Mouse (Mus musculus) midbrain, postnatal 0 days (tissue): ENCODE data around the gene Ddn. TPM values are rescaled to one million over a fixed set of nuclear protein-coding genes. Genes with fewer than 3 reads are reported as not detected.
A peak's percentile ranks its signal among the peaks of the same experiment; 100 is the strongest.

Experiments
- ATAC-seq: fragments of 200-750 bp; cut with Nextera tagmentation; 2 replicates; pipeline ENCODE4 v1.8.0; 2017; ENCODE audit warnings: moderate number of reproducible peaks, mild to moderate bottlenecking, moderate TSS enrichment, moderate library complexity; ENCODE audit not compliant: low FRiP score
- DNase-seq: peaks from one replicate; pipeline ENCODE4 v3.0.0-alpha.2; 2015; ENCODE audit warnings: low spot score
- H3K27ac ChIP-seq: fragments of 300-500 bp; sonication (generic); 2 replicates; pipeline ENCODE4 v1.5.1; 2014; ENCODE audit warnings: low read depth, mild to moderate bottlenecking, low read length, mixed read lengths
- H3K27me3 ChIP-seq: fragments of 300-500 bp; sonication (generic); 2 replicates; pipeline ENCODE4 v1.6.1; 2014; ENCODE audit warnings: low read length, control low read depth, mixed read lengths; ENCODE audit not compliant: insufficient read depth
- H3K36me3 ChIP-seq: fragments of 300-500 bp; sonication (generic); 2 replicates; pipeline ENCODE4 v1.6.1; 2014; ENCODE audit warnings: low read length, control low read depth, mixed read lengths; ENCODE audit not compliant: insufficient read depth
- H3K4me1 ChIP-seq: fragments of 300-500 bp; sonication (generic); 2 replicates; pipeline ENCODE4 v1.6.1; 2014; ENCODE audit warnings: mild to moderate bottlenecking, control low read depth, antibody characterized with exemption, low read length, mixed read lengths; ENCODE audit not compliant: insufficient read depth
- H3K4me2 ChIP-seq: fragments of 300-500 bp; sonication (generic); 2 replicates; pipeline ENCODE4 v1.6.1; 2014; ENCODE audit warnings: low read depth, mild to moderate bottlenecking, low read length, mixed read lengths; ENCODE audit not compliant: poor library complexity, severe bottlenecking
- H3K4me3 ChIP-seq: fragments of 300-500 bp; sonication (generic); 2 replicates; pipeline ENCODE4 v1.5.1; 2014; ENCODE audit warnings: low read depth, mild to moderate bottlenecking, low read length, moderate library complexity
- H3K9ac ChIP-seq: fragments of 300-500 bp; sonication (generic); replicated peaks from 2 replicates; pipeline ENCODE4 v1.6.1; 2014; ENCODE audit warnings: mild to moderate bottlenecking, low read length, moderate library complexity, mixed read lengths; ENCODE audit not compliant: poor library complexity, severe bottlenecking
- H3K9me3 ChIP-seq: fragments of 300-500 bp; sonication (generic); 2 replicates; pipeline ENCODE4 v1.6.1; 2016; ENCODE audit warnings: low read length, control low read depth
- CTCF ChIP-seq: IDR thresholded peaks from 2 replicates; pipeline ENCODE4 v1.5.1; 2016; ENCODE audit warnings: antibody characterized with exemption, mild to moderate bottlenecking
- WGBS: fragments of 180-500 bp; shearing (Covaris S2); extraction: QIAGEN DNeasy Blood & Tissue Kit; methylation state at CpG from one replicate; pipeline ENCODE4 v1.1.7; 2014; 5-methylcytosine and 5-hydroxymethylcytosine counted together
- polyA plus RNA-seq: library from polyadenylated mRNA; unstranded; fragments of >200 nt; fragmentation: Nextera tagmentation; extraction: Ambion mirVana; gene quantifications from 2 replicates; pipeline ENCODE4 v1.2.1, GENCODE M21; 2015
- total RNA-seq: library from RNA; depleted of rRNA; stranded (reverse); fragments of >200 nt; gene quantifications from 2 replicates; pipeline ENCODE4 v1.2.3, GENCODE M21; 2014; rRNA removed

Gene Ddn
- total RNA-seq = 5.5 and 7.3 TPM in 2 replicates
- 0.51 and 0.64 TPM in 2 replicates for polyA plus RNA-seq

DNA sequence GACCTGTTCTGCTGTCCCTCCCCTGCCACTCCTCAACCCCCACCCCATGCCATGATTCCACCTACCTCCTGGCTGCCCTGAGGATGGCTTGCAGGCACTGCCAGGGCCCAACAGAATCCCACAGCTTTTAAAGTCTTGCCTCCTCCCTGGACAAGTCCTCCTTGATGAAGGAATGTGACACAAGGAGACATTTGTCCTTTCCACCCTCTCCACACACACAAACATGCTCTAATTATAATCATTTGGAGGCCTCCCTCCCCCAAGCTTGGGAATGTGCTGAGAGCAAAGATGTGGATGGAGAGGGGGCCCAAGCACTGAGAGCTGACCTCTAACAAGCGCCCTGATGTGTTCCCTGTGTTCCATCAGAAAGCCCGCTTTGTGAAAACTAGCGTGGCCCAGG, at the start of gene Ddn:
Gene Ddn, minus strand, starts transcription at position 101 of the 400 bp plus-strand sequence.
- H3K9ac ChIP-seq = 0 out of 2 replicates have a peak within 1 kb of the TSS, but pooled peaks have one; percentile 14
- peak within 1 kb of the TSS; percentile 52 for H3K4me3 ChIP-seq
- peaks cover 16% of the 10 kb centered on the region for H3K36me3 ChIP-seq
- no peak for TF ChIP-seq CTCF
- H3K4me2 ChIP-seq = peak within 1 kb of the TSS; percentile 80
- H3K4me1 ChIP-seq = peaks cover 18% of the 10 kb centered on the region
- DNase-seq (no peak), ATAC-seq (no peak)
- no peak within 1 kb of the TSS for H3K27ac ChIP-seq
- 74% methylated on average over 3 of the region's 3 CpGs for WGBS
- peaks cover 46% of the 10 kb centered on the region for H3K27me3 ChIP-seq
- H3K9me3 ChIP-seq = no peaks in the 10 kb centered on the region

DNA sequence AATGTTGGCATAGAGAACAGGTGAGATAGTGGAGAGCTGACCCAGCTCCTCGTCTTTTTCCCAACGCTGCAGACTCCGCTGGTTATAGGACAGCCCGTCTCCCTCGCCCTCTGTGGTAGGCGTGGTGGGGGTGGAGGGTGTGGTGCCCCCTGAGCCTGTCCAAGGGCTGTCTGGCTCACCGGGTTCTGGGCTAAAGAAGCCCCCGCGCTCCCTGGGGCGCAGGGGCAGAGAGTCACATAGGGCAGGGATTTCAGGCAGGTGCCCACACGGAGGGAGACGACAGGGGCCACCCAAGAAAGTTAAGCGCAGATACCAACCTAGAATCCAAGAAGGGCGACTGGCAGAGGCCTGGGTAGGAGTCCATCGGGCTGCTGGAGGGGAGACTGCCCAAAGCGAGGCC, 44.9 kb upstream of the Ddn start:
- H3K27me3 ChIP-seq = no peaks in the 10 kb centered on the region
- H3K9ac ChIP-seq = no peak overlapping the region
- no peak for TF ChIP-seq CTCF
- H3K4me3 ChIP-seq = no peak overlapping the region
- ATAC-seq = no peak
- H3K4me1 ChIP-seq = no peaks in the 10 kb centered on the region
- H3K27ac ChIP-seq = no peak overlapping the region
- WGBS = 93% methylated on average over 16 of the region's 16 CpGs
- H3K4me2 ChIP-seq = no peak overlapping the region
- H3K9me3 ChIP-seq = no peaks in the 10 kb centered on the region
- peaks cover 89% of the 10 kb centered on the region for H3K36me3 ChIP-seq
- no peak for DNase-seq

- H3K4me1 ChIP-seq = no peaks in the 10 kb centered on the region
- WGBS = 94% methylated on average over 28 of the region's 28 CpGs
- TF ChIP-seq CTCF = no peak
- DNase-seq = no peak
- no peak overlapping the region for H3K4me3 ChIP-seq
- no peak overlapping the region for H3K27ac ChIP-seq
- H3K36me3 ChIP-seq = peaks cover 88% of the 10 kb centered on the region
- no peak overlapping the region for H3K4me2 ChIP-seq
- H3K27me3 ChIP-seq = no peaks in the 10 kb centered on the region
- H3K9ac ChIP-seq = no peak overlapping the region
- no peak for ATAC-seq
- H3K9me3 ChIP-seq = no peaks in the 10 kb centered on the region
Measured at GRCm38 (mm10) chr15:98853161-98853937, 44.1 kb upstream of the Ddn start.

DNA sequence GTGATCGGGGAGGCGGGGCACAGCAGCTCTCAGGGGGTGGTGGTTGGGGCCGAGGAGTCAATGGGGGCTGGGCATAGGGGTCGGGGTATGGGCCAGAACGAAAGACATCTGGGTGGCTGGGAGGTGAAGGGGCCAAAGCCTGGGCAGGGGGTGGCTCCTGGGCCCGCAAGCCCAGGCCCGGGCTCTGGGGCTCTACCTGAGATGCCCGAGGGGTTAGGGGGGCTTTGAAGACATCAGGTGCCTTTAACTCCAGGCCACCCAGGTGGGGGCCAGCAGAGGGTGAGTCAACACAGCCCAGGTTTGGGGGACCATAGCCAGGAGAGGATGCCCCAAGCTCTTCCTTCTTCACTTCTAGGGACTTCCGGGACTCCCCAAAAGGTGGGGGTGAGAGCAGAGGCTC, 43.4 kb upstream of the Ddn start:
- DNase-seq (no peak), ATAC-seq (0 out of 2 replicates have a peak, but pooled peaks have one; percentile 13)
- no peak overlapping the region for H3K9ac ChIP-seq
- peaks cover 89% of the 10 kb centered on the region for H3K36me3 ChIP-seq
- 88% methylated on average over 9 of the region's 9 CpGs for WGBS
- no peak overlapping the region for H3K4me2 ChIP-seq
- TF ChIP-seq CTCF = no peak
- H3K27me3 ChIP-seq = no peaks in the 10 kb centered on the region
- H3K27ac ChIP-seq = no peak overlapping the region
- no peaks in the 10 kb centered on the region for H3K4me1 ChIP-seq
- no peaks in the 10 kb centered on the region for H3K9me3 ChIP-seq
- no peak overlapping the region for H3K4me3 ChIP-seq

- Histone ChIP-seq H3K9me3 (no peaks in the 10 kb centered on the region), H3K4me1 (no peaks in the 10 kb centered on the region), H3K4me2 (no peak overlapping the region), H3K9ac (no peak overlapping the region), H3K27me3 (no peaks in the 10 kb centered on the region), H3K36me3 (peaks cover 89% of the 10 kb centered on the region), H3K27ac (no peak overlapping the region), H3K4me3 (no peak overlapping the region)
- no peak for TF ChIP-seq CTCF
- DNase-seq = no peak
- 97% methylated on average over 9 of the region's 9 CpGs for WGBS
- no peak for ATAC-seq
Measured at GRCm38 (mm10) chr15:98852071-98852470, 42.8 kb upstream of the Ddn start.

DNA sequence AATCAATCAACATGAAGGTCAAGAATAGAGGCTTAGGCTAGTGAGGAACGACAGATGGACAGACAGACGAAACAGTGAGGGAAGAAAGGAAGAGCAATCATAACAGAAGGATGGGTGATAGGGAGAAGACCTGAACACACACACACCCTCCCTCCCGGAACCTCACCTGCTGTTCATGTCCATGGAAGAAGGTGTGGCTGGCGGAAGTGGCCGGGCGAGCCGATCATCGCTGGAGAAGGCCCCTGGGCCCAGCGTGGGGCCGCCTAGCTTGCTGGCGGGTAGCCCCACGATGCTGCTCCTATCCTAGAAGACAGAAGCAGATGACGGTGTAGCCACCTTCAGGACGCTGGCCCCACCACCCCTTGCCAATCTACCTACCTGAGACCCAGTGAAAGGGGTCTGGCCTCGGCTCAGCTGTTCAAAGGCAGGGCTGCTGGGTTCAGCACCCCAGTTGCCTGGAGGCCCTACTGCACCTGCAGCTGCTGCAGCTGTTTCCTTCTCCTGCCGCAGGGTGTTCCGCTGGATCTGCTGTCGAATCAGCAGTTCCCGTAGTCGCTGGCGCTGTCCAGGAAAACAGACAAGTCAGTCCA, 42.0 kb upstream of the Ddn start:
- Histone ChIP-seq H3K9me3 (no peaks in the 10 kb centered on the region), H3K4me2 (no peak overlapping the region), H3K4me3 (no peak overlapping the region), H3K4me1 (no peaks in the 10 kb centered on the region), H3K27ac (no peak overlapping the region), H3K9ac (no peak overlapping the region), H3K36me3 (peaks cover 90% of the 10 kb centered on the region), H3K27me3 (no peaks in the 10 kb centered on the region)
- no peak for ATAC-seq
- TF ChIP-seq CTCF = no peak
- DNase-seq = no peak
- WGBS = 93% methylated on average over 21 of the region's 21 CpGs
